Mouse (Mus musculus): ENCODE measurements around the gene Tmem200c. TPM values are rescaled to one million over a fixed set of nuclear protein-coding genes. Genes with fewer than 3 reads are reported as not detected.

Tmem200c gene
- not detected in 4 replicates for total RNA-seq (2023; ENCODE audit: inconsistent age)

GRCm38 (mm10) chr17:68826323-68826722, at the start of gene Tmem200c:
Gene Tmem200c, plus strand, starts transcription at chr17:68826623.

Other genes starting within 250 kb of the Tmem200c start
- gene Epb41l3, start 249.1 kb downstream of the Tmem200c start, total RNA-seq (2023; ENCODE audit: inconsistent age): 1.3 to 2.6 TPM (median 1.5 TPM) in 4 replicates